Mouse (Mus musculus): Measurements from ENCODE around the gene Pianp.

Gene Pianp

DNA sequence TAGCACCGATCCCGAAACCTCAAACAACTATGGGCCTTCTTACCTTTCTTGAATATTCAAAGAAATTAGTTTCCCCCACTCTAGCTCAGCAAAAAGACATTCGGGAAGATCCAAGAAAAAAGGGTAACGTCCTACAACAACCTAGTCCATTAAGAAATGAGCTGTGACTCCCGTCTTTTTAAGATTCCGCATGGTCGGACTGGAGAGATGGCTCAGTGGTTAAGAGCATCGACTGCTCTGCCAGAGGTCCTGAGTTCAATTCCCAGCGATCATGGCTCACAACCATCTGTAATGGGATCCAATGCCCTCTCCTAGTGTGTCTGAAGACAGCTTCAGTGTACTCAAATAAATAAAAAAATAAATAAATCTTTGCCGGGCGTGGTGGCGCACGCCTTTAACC lies 11.6 kb downstream of the Pianp start:
- DNase-seq (ENCODE audit: low spot score in 2 of 2): no peak

DNA sequence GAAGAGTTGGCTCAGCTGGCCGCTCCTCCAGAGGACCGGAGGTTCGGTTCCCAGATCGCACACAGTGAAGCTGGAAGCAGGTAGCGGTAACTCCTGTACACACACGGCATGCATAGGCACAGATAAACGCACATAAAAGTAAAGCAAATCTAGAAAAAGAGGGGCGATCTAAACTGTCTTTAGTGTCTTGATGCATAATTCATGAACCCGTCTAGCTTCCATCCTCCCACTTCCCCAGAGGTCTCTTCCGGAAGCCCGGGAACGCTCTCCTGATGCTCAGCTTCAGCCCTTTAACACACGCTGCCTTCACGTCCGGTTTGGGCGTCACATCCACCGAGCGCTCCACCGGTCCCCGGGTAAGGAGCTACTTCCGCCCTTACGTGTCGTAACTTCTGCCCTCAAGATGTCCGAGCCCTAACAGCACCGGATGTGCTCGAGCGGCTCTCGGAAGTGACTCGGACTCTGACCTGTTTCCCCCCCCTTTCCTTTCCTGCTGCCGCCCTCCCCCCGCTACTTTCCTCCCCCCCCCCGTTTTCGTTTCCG lies 12.2 kb downstream of the Pianp start:
- DNase-seq (ENCODE audit: low spot score in 2 of 2): peak; percentile 84 to 95

DNA sequence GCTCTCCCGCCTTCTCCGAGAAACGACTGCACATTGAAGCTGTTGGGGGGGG lies 12.5 kb downstream of the Pianp start, which contains the start of gene Zfp384:
Gene Zfp384 (plus strand): TSS at position 17 of the 52 bp plus-strand sequence.
- no peak for DNase-seq (ENCODE audit: low spot score in 2 of 2)

DNA sequence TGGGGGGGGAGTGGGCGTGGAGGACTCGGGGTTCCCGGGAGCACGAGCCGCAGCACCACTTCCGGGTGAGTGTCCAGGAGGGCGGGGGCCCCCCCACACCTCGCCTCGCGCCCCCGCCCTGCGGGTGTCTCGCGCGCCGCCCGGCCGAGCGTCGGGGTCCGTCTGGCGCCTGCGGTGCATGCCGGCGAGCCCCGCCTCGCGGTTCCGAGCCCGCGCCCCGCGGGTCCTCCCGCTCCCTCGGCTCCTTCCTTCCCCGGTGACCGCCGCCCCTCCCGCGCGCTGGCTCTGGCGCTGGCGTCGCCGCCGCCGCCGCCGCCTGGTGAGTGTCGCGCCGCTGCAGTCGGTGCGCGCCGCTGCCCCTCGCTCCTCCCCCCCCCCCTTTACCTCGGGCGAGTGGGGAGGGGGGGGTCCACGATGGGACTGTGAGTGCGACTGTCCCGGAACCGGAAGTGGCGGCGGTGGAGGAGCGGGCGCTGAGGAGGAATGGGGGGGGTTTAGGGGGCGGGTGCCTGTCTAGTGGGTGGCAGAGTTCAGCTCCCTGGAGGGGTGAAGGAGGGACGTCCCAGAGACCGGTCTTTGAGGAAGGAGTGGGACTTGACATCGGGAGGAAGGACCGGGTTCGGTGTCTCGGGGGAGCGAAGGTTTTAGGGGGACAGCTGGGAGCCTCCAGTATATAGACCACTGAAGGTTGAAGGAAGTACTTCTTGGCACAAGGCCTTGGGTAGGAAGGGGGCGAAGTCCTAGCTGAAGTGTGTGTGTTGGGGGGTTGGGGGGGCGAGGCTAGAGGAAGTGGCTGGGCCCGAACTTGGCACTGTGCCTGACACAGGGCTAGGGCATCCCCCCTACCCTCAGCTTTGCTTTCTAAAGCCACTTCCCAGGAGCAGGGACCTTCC lies 12.9 kb downstream of the Pianp start:
- peak; percentile 69 to 83 for DNase-seq (ENCODE audit: low spot score in 2 of 2)

DNA sequence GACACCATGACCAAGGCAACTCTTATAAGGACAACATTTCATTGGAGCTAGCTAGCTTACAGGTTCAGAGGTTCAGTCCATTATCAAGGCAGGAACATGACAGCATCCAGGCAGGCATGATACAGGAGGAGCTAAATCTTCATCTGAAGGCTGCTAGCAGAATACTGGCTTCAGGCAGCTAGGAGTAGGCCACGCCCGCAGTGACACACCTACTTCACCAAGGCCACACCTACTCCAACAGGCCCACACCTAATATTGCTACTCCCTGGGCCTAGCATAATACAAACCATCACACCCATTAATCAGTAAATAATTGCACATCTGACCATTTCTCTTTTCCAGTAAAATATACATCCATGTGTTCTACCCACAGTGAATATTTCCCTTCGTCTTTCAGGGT lies 21.2 kb downstream of the Pianp start:
- peak in 1 of 2 experiments; percentile 74 for DNase-seq (ENCODE audit: low spot score in 2 of 2)

DNA sequence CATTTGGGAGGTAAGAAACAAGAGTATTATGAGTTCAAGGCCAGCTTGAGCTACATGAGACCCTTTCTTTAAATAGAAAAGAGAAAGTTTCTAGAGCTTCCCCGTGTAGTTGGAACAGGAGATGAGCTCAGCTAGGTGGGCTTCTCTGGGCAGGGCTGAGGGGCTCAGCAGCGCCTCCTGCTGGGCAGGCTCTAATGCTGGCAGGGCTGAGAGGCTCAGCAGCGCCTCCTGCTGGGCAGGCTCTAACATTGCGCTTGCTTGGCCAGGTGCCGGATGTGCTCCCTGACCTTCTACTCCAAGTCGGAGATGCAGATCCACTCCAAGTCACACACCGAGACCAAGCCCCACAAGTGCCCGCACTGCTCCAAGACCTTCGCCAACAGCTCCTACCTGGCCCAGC lies 34.0 kb downstream of the Pianp start:
- peak; percentile 47 to 78 for DNase-seq (ENCODE audit: low spot score in 2 of 2)

DNA sequence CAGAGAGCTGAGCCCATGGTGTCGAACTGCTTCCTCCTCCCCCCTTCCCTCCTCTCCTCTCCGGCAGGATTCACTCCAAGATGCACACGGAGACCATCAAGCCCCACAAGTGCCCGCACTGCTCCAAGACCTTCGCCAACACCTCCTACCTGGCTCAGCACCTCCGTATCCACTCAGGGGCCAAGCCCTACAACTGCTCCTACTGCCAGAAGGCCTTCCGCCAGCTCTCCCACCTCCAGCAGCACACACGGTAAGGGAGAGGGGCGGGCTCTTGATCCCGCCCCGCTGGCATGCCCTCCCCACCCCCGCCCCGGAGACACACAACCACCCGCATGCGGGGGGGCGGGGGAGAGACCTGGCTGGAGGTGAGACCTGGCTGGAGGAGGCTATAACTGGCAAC lies 35.1 kb downstream of the Pianp start:
- DNase-seq (ENCODE audit: low spot score in 2 of 2): no peak

DNA sequence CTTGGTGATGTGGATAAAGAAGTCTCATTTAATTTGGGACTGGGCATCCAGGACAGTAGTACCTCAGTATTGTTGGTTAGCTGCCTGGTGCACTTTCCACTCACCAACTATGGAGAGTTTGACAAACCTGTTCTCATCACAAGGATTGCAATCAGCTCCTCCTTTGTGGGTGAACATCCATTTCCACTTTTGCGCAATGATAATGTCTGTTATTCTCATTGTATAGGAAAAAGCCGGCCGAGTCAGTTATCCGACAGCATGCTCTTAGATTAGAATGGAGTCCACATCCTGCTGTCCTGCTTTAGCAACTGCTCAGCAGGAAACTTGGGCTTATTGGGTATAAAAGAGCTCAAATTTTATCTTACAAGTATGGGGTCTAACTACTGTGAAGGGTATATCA lies 42.2 kb downstream of the Pianp start:
- no peak for DNase-seq (ENCODE audit: low spot score in 2 of 2)

DNA sequence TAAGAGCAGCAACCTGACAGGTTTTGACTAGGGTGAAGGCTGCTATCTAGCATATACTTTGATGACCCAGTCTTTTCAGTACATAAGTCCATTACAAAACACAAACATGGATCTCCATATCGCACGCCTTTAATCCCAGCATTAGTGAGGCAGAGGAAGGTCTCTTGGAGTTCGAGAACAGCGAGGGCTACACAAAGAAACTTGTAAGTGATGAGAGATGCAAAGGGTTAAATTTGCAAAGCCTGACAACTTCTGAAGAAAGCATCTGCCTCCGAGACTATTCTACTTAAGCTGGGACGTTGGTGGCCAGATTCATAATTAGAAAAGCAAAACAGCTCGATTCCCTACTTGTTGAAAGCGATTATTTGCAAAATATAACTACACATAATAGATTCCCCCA lies 42.6 kb downstream of the Pianp start:
- peak in 1 of 2 experiments; percentile 43 for DNase-seq (ENCODE audit: low spot score in 2 of 2)

DNA sequence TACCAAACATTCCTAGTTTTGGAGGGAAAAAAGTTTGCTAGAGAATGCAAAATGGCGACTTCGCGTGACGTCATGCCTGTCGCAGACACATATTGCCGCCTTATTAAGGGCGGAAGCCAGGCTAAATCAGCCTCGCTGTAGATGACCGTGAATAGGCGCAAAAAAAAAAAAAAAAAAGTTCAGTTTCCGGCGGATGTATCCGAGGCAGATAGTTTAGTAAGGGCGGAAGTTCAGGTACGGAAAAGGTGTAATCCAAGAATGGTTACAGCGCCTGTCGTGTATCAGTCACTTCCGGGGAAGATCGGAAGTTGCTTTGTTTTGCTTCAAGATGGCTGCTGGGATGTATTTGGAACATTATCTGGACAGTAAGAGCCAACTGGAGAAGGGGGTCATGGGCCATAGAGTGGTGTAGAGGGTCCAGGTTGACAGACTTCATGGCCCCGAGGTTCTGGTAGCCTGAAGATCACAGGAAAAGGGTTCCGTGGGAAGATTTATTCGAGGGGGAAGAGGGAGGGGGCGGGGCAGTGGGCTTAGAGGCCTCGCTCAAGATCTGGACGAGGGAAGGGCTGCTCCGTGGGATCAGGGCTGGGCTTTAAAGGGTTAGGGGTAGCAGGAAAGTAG lies 43.1 kb downstream of the Pianp start, which contains the start of gene Ing4:
Gene Ing4 (plus strand): TSS at position 228 of the 621 bp plus-strand sequence.
- peak; percentile 72 to 91 for DNase-seq (ENCODE audit: low spot score in 2 of 2)

DNA sequence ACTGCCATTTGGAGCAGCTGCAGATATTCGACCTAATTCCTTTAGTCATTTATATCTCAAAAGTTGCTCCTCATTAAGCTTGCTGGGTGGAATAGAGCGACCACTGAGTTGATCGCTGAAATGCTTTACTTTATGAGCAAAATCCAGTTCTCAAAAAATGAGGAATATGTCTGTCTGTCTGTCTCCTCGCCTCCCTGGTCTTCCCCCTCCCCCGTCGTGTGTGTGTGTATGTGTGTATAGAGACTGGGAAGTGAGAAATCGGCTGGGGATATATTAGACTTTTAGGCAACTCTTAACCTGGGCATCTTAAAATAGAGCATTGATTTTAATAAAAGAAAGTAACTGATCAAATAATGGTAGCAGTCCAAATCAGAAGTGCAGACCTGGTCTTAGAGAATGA lies 43.7 kb downstream of the Pianp start:
- DNase-seq (ENCODE audit: low spot score in 2 of 2): no peak

DNA sequence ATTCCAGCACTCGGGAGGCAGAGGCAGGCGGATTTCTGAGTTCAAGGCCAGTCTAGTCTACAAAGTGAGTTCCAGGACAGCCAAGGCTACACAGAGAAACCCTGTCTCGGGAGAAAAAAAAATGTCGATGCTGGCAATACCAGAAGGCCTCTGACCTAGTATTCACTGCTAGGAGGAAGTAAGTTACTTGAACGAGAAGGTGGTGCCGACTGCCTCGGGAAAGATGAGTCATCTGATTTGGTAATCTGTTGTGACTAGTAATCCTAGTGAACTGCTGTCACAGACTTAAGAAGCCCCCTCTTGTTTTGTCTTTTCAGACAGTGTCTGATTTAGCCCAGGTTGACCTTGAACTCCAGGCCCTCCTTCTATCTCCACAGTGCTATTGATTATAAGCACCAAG lies 44.6 kb downstream of the Pianp start:
- no peak for DNase-seq (ENCODE audit: low spot score in 2 of 2)

DNA sequence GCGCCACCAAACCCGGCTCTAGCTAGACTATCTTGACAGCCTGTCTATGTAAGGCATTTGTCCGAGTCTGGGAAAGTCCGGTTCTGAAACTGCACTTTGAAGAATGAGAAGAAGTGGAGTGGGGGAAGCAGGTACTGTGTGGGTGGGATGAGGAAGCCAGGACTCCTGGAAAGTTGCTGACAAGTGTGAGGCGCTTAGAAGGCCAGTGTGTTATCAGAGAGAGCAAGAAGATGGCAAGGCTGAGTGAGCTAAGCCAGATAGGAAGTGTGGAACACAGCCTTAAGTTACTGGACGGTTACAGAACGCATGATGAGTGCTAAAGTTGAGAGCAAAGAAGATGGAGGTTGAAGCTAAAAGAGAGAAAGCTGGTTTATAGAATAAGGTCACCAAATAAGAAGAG lies 45.6 kb downstream of the Pianp start:
- DNase-seq (ENCODE audit: low spot score in 2 of 2): no peak

DNA sequence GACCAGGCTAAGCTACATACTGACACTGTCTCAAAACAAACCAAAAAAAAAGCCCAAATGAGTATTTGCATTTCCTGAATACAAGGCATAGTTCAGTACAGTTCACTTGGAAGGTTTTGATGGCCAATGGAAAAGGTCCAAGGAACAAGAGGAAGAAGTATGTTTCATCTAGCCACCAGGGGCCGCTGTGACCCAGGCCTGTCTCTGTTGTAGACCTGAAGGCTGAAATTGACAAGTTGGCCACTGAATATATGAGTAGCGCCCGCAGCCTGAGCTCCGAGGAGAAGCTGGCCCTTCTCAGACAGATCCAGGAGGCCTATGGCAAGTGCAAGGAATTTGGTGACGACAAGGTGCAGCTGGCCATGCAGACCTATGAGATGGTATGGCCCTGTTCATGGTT lies 50.2 kb downstream of the Pianp start:
- peak; percentile 63 to 87 for DNase-seq (ENCODE audit: low spot score in 2 of 2)

DNA sequence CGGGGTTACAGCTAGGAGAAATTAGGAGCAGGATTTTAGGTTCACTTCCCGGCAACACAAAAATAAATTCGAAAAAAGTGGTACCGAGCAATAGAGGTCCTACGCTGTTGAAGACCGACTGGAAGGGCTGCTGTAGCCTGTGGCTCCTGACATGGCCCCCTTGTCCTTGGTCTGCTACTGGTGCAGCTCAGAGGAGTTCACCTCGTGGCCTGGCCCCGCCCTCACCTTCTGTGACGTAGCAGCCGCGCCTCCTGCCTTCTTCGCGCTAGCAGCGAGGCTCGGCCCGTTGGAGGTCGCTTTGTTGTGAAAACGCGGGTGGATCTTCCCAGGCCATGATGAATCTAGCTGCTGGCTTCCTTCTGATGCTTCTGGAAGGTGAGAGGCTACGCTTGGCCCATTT lies 53.2 kb downstream of the Pianp start, which contains the start of gene Acrbp:
Gene Acrbp (plus strand): TSS at position 12 of the 400 bp plus-strand sequence.
- no peak for DNase-seq (ENCODE audit: low spot score in 2 of 2)

DNA sequence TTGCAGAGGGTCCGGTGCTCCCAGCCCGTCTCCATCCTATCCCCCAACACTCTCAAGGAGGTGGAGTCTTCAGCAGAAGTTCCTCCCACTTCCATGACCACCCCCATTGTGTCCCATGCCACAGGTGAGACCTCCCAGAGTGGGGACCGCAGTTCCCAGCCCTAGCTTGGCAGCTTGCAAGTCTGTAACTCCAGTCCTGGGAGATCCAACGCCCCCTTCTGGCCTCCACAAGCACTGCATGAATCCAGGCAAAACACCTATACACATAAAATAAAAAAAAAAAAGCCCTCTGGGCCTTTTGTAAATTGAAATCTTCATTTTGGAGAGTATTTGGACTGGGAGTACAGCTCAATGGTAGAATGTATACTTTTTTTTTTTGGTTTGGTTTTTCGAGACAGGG lies 54.7 kb downstream of the Pianp start:
- peak in 1 of 2 experiments; percentile 59 for DNase-seq (ENCODE audit: low spot score in 2 of 2)

All from spleen, postnatal 10 days (tissue).